In genomic region chr8:122431694-122432442, GRCm38 (mm10) we compare ENCODE assay signal across 7 mouse cellular contexts. TPM values are rescaled to one million over a fixed set of nuclear protein-coding genes. Genes with fewer than 3 reads are reported as not detected.
DNase-seq lines count a peak whose midpoint lies in the region; ATAC-seq lines count a peak whose summit lies in the region.

No protein-coding gene starts in this region.

- H3K9ac ChIP-seq in forebrain, embryonic 16.5 days (replicated peaks; ENCODE audit: low read depth, low read length) = peak overlapping the region; percentile 40; the same call in 1 of the 2 replicates
- H3K9ac ChIP-seq in kidney, embryonic 16.5 days (replicated peaks; ENCODE audit: low read length) = peak overlapping the region; percentile 77
- H3K9ac ChIP-seq in midbrain, embryonic 14.5 days (replicated peaks; ENCODE audit: low read length) = peak overlapping the region; percentile 42; the same call in 1 of the 2 replicates

- ATAC-seq in forebrain, embryonic 16.5 days = 0 out of 2 replicates have a peak, but pooled peaks have one; percentile 8
- no peak for ATAC-seq in kidney, embryonic 16.5 days (ENCODE audit: low FRiP score, low TSS enrichment)
- no peak for ATAC-seq in midbrain, embryonic 14.5 days (ENCODE audit: low FRiP score, low TSS enrichment)
- ATAC-seq in megakaryocyte-erythroid progenitor cell, adult 5-6 weeks (replicated peaks; ENCODE audit: low FRiP score, low TSS enrichment, poor library complexity, severe bottlenecking) = no peak
- no peak; the same call in 1 of the 2 replicates for ATAC-seq in granulocyte monocyte progenitor cell, adult 5-6 weeks (replicated peaks; ENCODE audit: poor library complexity, severe bottlenecking)

- H3K27ac ChIP-seq in forebrain, embryonic 16.5 days (ENCODE audit: low read length) = no peak overlapping the region
- H3K27ac ChIP-seq in kidney, embryonic 16.5 days (ENCODE audit: low read length) = peak overlapping the region; percentile 79
- H3K27ac ChIP-seq in midbrain, embryonic 14.5 days (replicated peaks; ENCODE audit: low read depth, low read length) = no peak overlapping the region

- WGBS in forebrain, embryonic 16.5 days = 38% methylated on average over 18 of the region's 18 CpGs
- WGBS in kidney, embryonic 16.5 days = 30% methylated on average over 18 of the region's 18 CpGs
- 36% methylated on average over 18 of the region's 18 CpGs for WGBS in midbrain, embryonic 14.5 days

- H3K27me3 ChIP-seq in forebrain, embryonic 16.5 days (replicated peaks; ENCODE audit: control insufficient read depth, insufficient read depth, low read length) = no peaks in the 10 kb centered on the region
- no peaks in the 10 kb centered on the region for H3K27me3 ChIP-seq in kidney, embryonic 16.5 days (ENCODE audit: insufficient read depth, low read length)
- no peaks in the 10 kb centered on the region for H3K27me3 ChIP-seq in midbrain, embryonic 14.5 days (ENCODE audit: control insufficient read depth, insufficient read depth, low read length)

- peaks cover 11% of the 10 kb centered on the region for H3K4me1 ChIP-seq in forebrain, embryonic 16.5 days (replicated peaks; ENCODE audit: control insufficient read depth, insufficient read depth, low read length)
- peaks cover 30% of the 10 kb centered on the region for H3K4me1 ChIP-seq in kidney, embryonic 16.5 days (ENCODE audit: insufficient read depth, low read length)
- peaks cover 10% of the 10 kb centered on the region for H3K4me1 ChIP-seq in midbrain, embryonic 14.5 days (ENCODE audit: control insufficient read depth, insufficient read depth, low read length)

- H3K9me3 ChIP-seq in forebrain, embryonic 16.5 days (ENCODE audit: control insufficient read depth, low read length) = no peaks in the 10 kb centered on the region
- no peaks in the 10 kb centered on the region for H3K9me3 ChIP-seq in kidney, embryonic 16.5 days (ENCODE audit: low read length)
- H3K9me3 ChIP-seq in midbrain, embryonic 14.5 days (ENCODE audit: control insufficient read depth, low read length) = no peaks in the 10 kb centered on the region

- peak overlapping the region; percentile 57 for H3K4me2 ChIP-seq in forebrain, embryonic 16.5 days (ENCODE audit: low read length)
- H3K4me2 ChIP-seq in kidney, embryonic 16.5 days (replicated peaks; ENCODE audit: low read depth, low read length) = peak overlapping the region; percentile 87
- peak overlapping the region; percentile 56 for H3K4me2 ChIP-seq in midbrain, embryonic 14.5 days (ENCODE audit: low read length)

- DNase-seq in thymus, postnatal 10 days (ENCODE audit: low spot score in 2 of 2) = peak; percentile 35 to 51
- no peak for DNase-seq in thymus, postnatal 0 days (ENCODE audit: low spot score)
- peak; percentile 17 for DNase-seq in midbrain, embryonic 14.5 days

- H3K4me3 ChIP-seq in forebrain, embryonic 16.5 days (replicated peaks; ENCODE audit: low read length) = peak overlapping the region; percentile 33
- peak overlapping the region; percentile 60 for H3K4me3 ChIP-seq in kidney, embryonic 16.5 days (ENCODE audit: low read length)
- peak overlapping the region; percentile 27 for H3K4me3 ChIP-seq in midbrain, embryonic 14.5 days (replicated peaks; ENCODE audit: low read depth, low read length)

- peaks cover 8% of the 10 kb centered on the region; the same call in 1 of the 2 replicates for H3K36me3 ChIP-seq in forebrain, embryonic 16.5 days (ENCODE audit: control insufficient read depth, insufficient read depth)
- peaks cover 13% of the 10 kb centered on the region for H3K36me3 ChIP-seq in kidney, embryonic 16.5 days (ENCODE audit: insufficient read depth, low read length)
- H3K36me3 ChIP-seq in midbrain, embryonic 14.5 days (ENCODE audit: control insufficient read depth, insufficient read depth, low read length) = peaks cover 33% of the 10 kb centered on the region

RNA-seq across cellular contexts. Expression of gene Cyba, which starts 0.9 kb away (rescaled TPM):
- polyA plus RNA-seq in thymus, postnatal 0 days (2015; fragmentation: Nextera tagmentation; extraction: Ambion mirVana) = 540 and 564 TPM in 2 replicates
- polyA plus RNA-seq in forebrain, embryonic 16.5 days (2015; fragmentation: Nextera tagmentation; extraction: Ambion mirVana) = 25.1 and 30.5 TPM in 2 replicates
- polyA plus RNA-seq in kidney, embryonic 16.5 days (2015; fragmentation: Nextera tagmentation; extraction: Ambion mirVana) = 385 and 421 TPM in 2 replicates
- 20.2 and 36.2 TPM in 2 replicates for polyA plus RNA-seq in midbrain, embryonic 14.5 days (2014; fragmentation: Nextera tagmentation; extraction: Ambion mirVana)
- 66.0 and 69.7 TPM in 2 replicates for total RNA-seq in megakaryocyte-erythroid progenitor cell, adult 5-6 weeks (2014; fragmentation: Nextera tagmentation)
- 25.4 and 28.7 TPM in 2 replicates for total RNA-seq in megakaryocyte-erythroid progenitor cell, adult 5-6 weeks (2017)
- total RNA-seq in granulocyte monocyte progenitor cell, adult 5-6 weeks (2014; fragmentation: Nextera tagmentation) = 188 and 257 TPM in 2 replicates
- 94.4 and 126 TPM in 2 replicates for total RNA-seq in granulocyte monocyte progenitor cell, adult 5-6 weeks (2017)

RNA-seq across cellular contexts. Expression of gene Il17c, which starts 10.0 kb away (rescaled TPM):
- polyA plus RNA-seq in thymus, postnatal 0 days (2015; fragmentation: Nextera tagmentation; extraction: Ambion mirVana) = 0.26 and 0.37 TPM in 2 replicates
- polyA plus RNA-seq in forebrain, embryonic 16.5 days (2015; fragmentation: Nextera tagmentation; extraction: Ambion mirVana) = 0.61 TPM in 1 of 2 replicates, not detected in the other
- polyA plus RNA-seq in kidney, embryonic 16.5 days (2015; fragmentation: Nextera tagmentation; extraction: Ambion mirVana) = not detected in 2 replicates
- polyA plus RNA-seq in midbrain, embryonic 14.5 days (2014; fragmentation: Nextera tagmentation; extraction: Ambion mirVana) = not detected in 2 replicates
- total RNA-seq in megakaryocyte-erythroid progenitor cell, adult 5-6 weeks (2014; fragmentation: Nextera tagmentation) = not detected in 2 replicates
- total RNA-seq in megakaryocyte-erythroid progenitor cell, adult 5-6 weeks (2017) = not detected in 2 replicates
- total RNA-seq in granulocyte monocyte progenitor cell, adult 5-6 weeks (2014; fragmentation: Nextera tagmentation) = not detected in 2 replicates
- total RNA-seq in granulocyte monocyte progenitor cell, adult 5-6 weeks (2017) = not detected in 2 replicates

RNA-seq across cellular contexts. Expression of gene Mvd, which starts 11.4 kb away (rescaled TPM):
- 17.4 and 19.5 TPM in 2 replicates for polyA plus RNA-seq in thymus, postnatal 0 days (2015; fragmentation: Nextera tagmentation; extraction: Ambion mirVana)
- 51.0 and 60.0 TPM in 2 replicates for polyA plus RNA-seq in forebrain, embryonic 16.5 days (2015; fragmentation: Nextera tagmentation; extraction: Ambion mirVana)
- 36.4 and 36.6 TPM in 2 replicates for polyA plus RNA-seq in kidney, embryonic 16.5 days (2015; fragmentation: Nextera tagmentation; extraction: Ambion mirVana)
- 47.1 and 60.9 TPM in 2 replicates for polyA plus RNA-seq in midbrain, embryonic 14.5 days (2014; fragmentation: Nextera tagmentation; extraction: Ambion mirVana)
- 2.4 and 2.9 TPM in 2 replicates for total RNA-seq in megakaryocyte-erythroid progenitor cell, adult 5-6 weeks (2014; fragmentation: Nextera tagmentation)
- 0.14 and 1.8 TPM in 2 replicates for total RNA-seq in megakaryocyte-erythroid progenitor cell, adult 5-6 weeks (2017)
- total RNA-seq in granulocyte monocyte progenitor cell, adult 5-6 weeks (2014; fragmentation: Nextera tagmentation) = 8.8 and 10.0 TPM in 2 replicates
- total RNA-seq in granulocyte monocyte progenitor cell, adult 5-6 weeks (2017) = 4.0 and 4.3 TPM in 2 replicates

RNA-seq across cellular contexts. Expression of gene Snai3, which starts 28.7 kb away (rescaled TPM):
- polyA plus RNA-seq in thymus, postnatal 0 days (2015; fragmentation: Nextera tagmentation; extraction: Ambion mirVana) = 37.5 TPM in 2 replicates
- polyA plus RNA-seq in forebrain, embryonic 16.5 days (2015; fragmentation: Nextera tagmentation; extraction: Ambion mirVana) = not detected in 2 replicates
- 0.75 and 0.77 TPM in 2 replicates for polyA plus RNA-seq in kidney, embryonic 16.5 days (2015; fragmentation: Nextera tagmentation; extraction: Ambion mirVana)
- polyA plus RNA-seq in midbrain, embryonic 14.5 days (2014; fragmentation: Nextera tagmentation; extraction: Ambion mirVana) = not detected in 2 replicates
- 2.2 TPM in 1 of 2 replicates, not detected in the other for total RNA-seq in megakaryocyte-erythroid progenitor cell, adult 5-6 weeks (2014; fragmentation: Nextera tagmentation)
- total RNA-seq in megakaryocyte-erythroid progenitor cell, adult 5-6 weeks (2017) = not detected in 2 replicates
- not detected in 2 replicates for total RNA-seq in granulocyte monocyte progenitor cell, adult 5-6 weeks (2014; fragmentation: Nextera tagmentation)
- not detected in 2 replicates for total RNA-seq in granulocyte monocyte progenitor cell, adult 5-6 weeks (2017)

RNA-seq across cellular contexts. Expression of gene Rnf166, which starts 44.0 kb away (rescaled TPM):
- 98.0 and 108 TPM in 2 replicates for polyA plus RNA-seq in thymus, postnatal 0 days (2015; fragmentation: Nextera tagmentation; extraction: Ambion mirVana)
- 39.6 and 41.8 TPM in 2 replicates for polyA plus RNA-seq in forebrain, embryonic 16.5 days (2015; fragmentation: Nextera tagmentation; extraction: Ambion mirVana)
- 39.3 and 46.0 TPM in 2 replicates for polyA plus RNA-seq in kidney, embryonic 16.5 days (2015; fragmentation: Nextera tagmentation; extraction: Ambion mirVana)
- 33.7 and 34.4 TPM in 2 replicates for polyA plus RNA-seq in midbrain, embryonic 14.5 days (2014; fragmentation: Nextera tagmentation; extraction: Ambion mirVana)
- total RNA-seq in megakaryocyte-erythroid progenitor cell, adult 5-6 weeks (2014; fragmentation: Nextera tagmentation) = 33.2 and 37.2 TPM in 2 replicates
- total RNA-seq in megakaryocyte-erythroid progenitor cell, adult 5-6 weeks (2017) = 23.7 and 40.2 TPM in 2 replicates
- 40.5 and 41.2 TPM in 2 replicates for total RNA-seq in granulocyte monocyte progenitor cell, adult 5-6 weeks (2014; fragmentation: Nextera tagmentation)
- 29.8 and 43.2 TPM in 2 replicates for total RNA-seq in granulocyte monocyte progenitor cell, adult 5-6 weeks (2017)

Comparison
In these comparisons a context has a peak if more than half of its experiments do, and no peak if none do; other contexts are left out.
1. RNA of gene Cyba, which starts 0.9 kb away (polyA plus RNA-seq): 540 to 564 TPM in thymus, postnatal 0 days and 385 to 421 TPM in kidney, embryonic 16.5 days; 20.2 to 36.2 TPM in midbrain, embryonic 14.5 days and 25.1 to 30.5 TPM in forebrain, embryonic 16.5 days; every median in the first group is over 10 times any median in the second.
2. Peak in every context shown above with its lines, with median percentiles within 50 percentile points of each other: H3K4me2 ChIP-seq, H3K4me3 ChIP-seq and H3K9ac ChIP-seq.